Mouse (Mus musculus) hindbrain, embryonic 10.5 days (tissue): ENCODE results near the gene Cdh5. TPM values are rescaled to one million over a fixed set of nuclear protein-coding genes. Genes with fewer than 3 reads are reported as not detected.
A peak's percentile ranks its signal among the peaks of the same experiment; 100 is the strongest.

ENCODE experiments used
- DNase-seq: peaks from one replicate; pipeline ENCODE4 v3.0.0-alpha.2; 2017; ENCODE audit warnings: low spot score
- H3K27ac ChIP-seq: fragments of 300-500 bp; sonication (generic); 2 replicates; pipeline ENCODE4 v1.5.1; 2016; ENCODE audit warnings: mild to moderate bottlenecking, moderate library complexity
- H3K27me3 ChIP-seq: fragments of 300-500 bp; sonication (generic); 2 replicates; pipeline ENCODE4 v1.6.1; 2016; ENCODE audit warnings: mild to moderate bottlenecking; ENCODE audit not compliant: poor library complexity, insufficient read depth, severe bottlenecking
- H3K36me3 ChIP-seq: fragments of 300-500 bp; sonication (generic); 2 replicates; pipeline ENCODE4 v1.6.1; 2016; ENCODE audit warnings: mild to moderate bottlenecking, moderate library complexity
- H3K4me1 ChIP-seq: fragments of 300-500 bp; sonication (generic); replicated peaks from 2 replicates; pipeline ENCODE4 v1.6.1; 2016; ENCODE audit warnings: mild to moderate bottlenecking
- H3K4me3 ChIP-seq: fragments of 300-500 bp; sonication (generic); 2 replicates; pipeline ENCODE4 v1.5.1; 2016; ENCODE audit warnings: mild to moderate bottlenecking, moderate library complexity
- H3K9me3 ChIP-seq: fragments of 300-500 bp; sonication (generic); 2 replicates; pipeline ENCODE4 v1.6.1; 2016; ENCODE audit warnings: mild to moderate bottlenecking, moderate library complexity
- WGBS: fragments of 180-500 bp; shearing (Covaris S2); methylation state at CpG from one replicate; pipeline ENCODE4 v1.1.7; 2016; 5-methylcytosine and 5-hydroxymethylcytosine counted together
- polyA plus RNA-seq: library from polyadenylated mRNA; unstranded; fragments of >200 nt; fragmentation: Nextera tagmentation; extraction: Ambion mirVana; gene quantifications from 2 replicates; pipeline ENCODE4 v1.2.1, GENCODE M21; 2016

Cdh5 gene
- polyA plus RNA-seq, 1 experiment from 2014 or later: 13.2 TPM

DNA sequence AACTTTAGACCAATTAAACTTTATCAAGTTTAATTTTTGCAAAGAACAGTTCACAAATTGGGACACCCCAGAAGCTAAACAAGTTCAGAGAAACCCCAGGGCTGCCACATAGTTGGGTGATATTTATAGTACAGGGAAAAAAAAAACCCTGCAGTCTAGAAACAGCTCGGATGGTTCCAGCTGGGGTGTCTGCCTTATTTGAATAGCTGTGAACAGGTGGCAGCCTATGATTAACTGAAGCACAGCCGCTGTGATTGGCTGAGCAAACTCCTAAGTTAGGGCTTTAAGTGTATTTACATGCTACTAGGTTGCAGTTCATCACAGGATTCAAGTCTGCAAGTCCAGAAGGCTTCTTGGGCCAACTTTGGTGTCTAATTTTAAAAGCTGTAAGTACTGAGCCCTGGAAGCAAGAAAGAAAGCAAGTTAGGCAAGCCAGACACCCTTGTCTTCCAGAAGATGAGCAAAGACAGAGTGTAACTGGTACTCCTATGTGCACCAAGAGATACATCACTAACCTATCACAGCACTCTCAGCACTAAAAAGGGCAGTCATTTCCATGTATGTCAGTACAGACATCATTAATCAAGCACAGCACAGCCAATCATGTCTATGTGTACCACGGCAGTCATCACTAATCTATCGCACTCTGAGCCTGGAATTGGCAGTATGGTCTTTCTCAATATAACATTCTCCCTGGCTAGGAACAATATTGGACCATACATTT, 25.9 kb downstream of the Cdh5 start:
- no peaks in the 10 kb centered on the region for H3K27me3 ChIP-seq
- no peaks in the 10 kb centered on the region for H3K4me1 ChIP-seq
- no peak overlapping the region for H3K27ac ChIP-seq
- 81% methylated on average over 4 of the region's 4 CpGs for WGBS
- H3K4me3 ChIP-seq: no peak overlapping the region
- no peaks in the 10 kb centered on the region for H3K36me3 ChIP-seq
- DNase-seq: no peak
- H3K9me3 ChIP-seq: no peaks in the 10 kb centered on the region

DNA sequence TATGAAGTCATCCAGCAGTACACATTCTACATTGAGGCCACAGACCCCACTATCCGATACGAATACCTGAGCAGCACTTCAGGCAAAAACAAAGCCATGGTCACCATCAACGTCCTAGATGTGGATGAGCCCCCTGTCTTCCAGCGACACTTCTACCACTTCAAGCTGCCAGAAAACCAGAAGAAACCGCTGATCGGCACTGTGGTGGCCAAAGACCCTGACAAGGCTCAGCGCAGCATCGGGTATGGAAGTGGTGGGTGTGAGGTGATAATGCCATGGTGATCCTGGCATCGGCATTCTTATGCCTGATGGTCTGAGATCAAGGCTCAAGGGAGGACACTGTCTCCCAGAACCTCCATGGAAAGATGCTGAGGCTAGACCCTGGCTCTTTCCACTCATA, 29.5 kb downstream of the Cdh5 start:
- Histone ChIP-seq H3K27ac (no peak overlapping the region), H3K4me1 (no peaks in the 10 kb centered on the region), H3K27me3 (no peaks in the 10 kb centered on the region), H3K9me3 (no peaks in the 10 kb centered on the region), H3K36me3 (no peaks in the 10 kb centered on the region), H3K4me3 (no peak overlapping the region)
- WGBS: 93% methylated on average over 9 of the region's 9 CpGs
- DNase-seq: no peak

DNA sequence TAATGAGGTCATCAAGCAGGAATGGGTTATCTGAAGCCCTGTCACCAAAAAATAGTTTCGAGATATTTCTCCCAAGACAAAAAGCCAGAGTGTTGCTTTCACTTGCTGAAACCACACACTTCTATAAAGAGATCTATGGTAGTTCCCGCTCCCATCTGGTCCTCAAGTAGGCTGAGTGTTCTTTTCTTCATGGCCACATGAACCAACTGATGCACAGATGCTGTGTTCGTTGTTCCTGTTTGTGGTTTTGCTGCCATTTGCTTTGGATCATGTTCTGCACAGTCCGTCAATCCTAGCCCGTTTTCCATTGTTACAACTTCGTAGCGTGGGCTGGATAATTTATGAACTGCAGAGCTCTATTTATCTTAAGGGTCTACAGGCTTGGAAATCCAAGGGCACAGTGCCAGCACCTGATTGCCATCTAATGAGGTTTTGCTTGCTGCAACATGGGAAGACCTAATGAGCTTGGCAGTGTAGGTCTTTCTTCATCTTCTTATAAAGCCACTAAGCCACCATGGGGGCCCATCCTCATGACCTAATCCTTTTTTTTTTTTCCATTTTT, 30.1 kb downstream of the Cdh5 start:
- Histone ChIP-seq H3K4me3 (no peak overlapping the region), H3K4me1 (no peaks in the 10 kb centered on the region), H3K36me3 (no peaks in the 10 kb centered on the region), H3K27me3 (no peaks in the 10 kb centered on the region), H3K9me3 (no peaks in the 10 kb centered on the region), H3K27ac (no peak overlapping the region)
- DNase-seq: no peak
- 93% methylated on average over 7 of the region's 7 CpGs for WGBS

DNA sequence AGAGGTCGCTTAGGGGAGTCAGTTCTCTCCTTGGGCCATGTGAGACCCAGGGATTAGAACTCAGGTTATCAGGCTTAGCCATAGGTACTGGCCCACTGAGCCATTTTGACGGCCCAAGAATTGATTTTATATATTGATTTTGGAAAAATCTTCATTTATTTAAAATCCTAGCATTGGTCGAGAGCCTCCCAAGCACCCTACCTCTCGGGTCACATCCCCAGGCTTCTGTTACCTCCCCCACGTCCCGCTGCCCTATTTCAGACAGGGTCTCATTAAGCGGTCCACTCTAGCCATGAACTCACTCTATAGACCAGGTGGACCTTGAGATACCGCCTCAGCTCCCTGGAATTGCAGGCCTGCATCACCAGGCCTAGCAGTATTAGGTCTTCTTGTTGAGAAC, 33.1 kb downstream of the Cdh5 start:
- 94% methylated on average over 8 of the region's 8 CpGs for WGBS
- no peak for DNase-seq
- no peaks in the 10 kb centered on the region for H3K36me3 ChIP-seq
- no peaks in the 10 kb centered on the region for H3K27me3 ChIP-seq
- H3K4me3 ChIP-seq: no peak overlapping the region
- no peak overlapping the region for H3K27ac ChIP-seq
- no peaks in the 10 kb centered on the region for H3K9me3 ChIP-seq
- H3K4me1 ChIP-seq: no peaks in the 10 kb centered on the region

DNA sequence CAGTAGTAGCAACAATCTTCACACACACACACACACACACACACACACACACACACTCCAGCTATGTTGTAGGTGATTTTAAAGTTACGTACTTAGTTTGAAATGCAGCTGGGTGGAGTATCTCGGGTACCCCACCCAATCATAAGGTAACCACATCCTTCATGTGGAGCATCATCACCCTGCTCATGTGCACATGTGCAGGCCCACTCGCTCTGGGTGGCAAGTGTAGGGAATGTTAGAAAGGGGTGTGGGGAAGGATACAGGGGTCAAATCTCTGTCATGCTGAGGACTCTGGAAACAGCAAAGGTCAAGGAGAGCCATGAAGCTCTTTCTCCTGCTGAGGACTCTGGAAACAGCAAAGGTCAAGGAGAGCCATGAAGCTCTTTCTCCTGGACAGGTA, 34.9 kb downstream of the Cdh5 start:
- Histone ChIP-seq H3K27ac (no peak overlapping the region), H3K9me3 (no peaks in the 10 kb centered on the region), H3K4me3 (no peak overlapping the region), H3K27me3 (no peaks in the 10 kb centered on the region), H3K36me3 (no peaks in the 10 kb centered on the region), H3K4me1 (no peaks in the 10 kb centered on the region)
- no peak for DNase-seq
- 85% methylated on average over 3 of the region's 3 CpGs for WGBS

DNA sequence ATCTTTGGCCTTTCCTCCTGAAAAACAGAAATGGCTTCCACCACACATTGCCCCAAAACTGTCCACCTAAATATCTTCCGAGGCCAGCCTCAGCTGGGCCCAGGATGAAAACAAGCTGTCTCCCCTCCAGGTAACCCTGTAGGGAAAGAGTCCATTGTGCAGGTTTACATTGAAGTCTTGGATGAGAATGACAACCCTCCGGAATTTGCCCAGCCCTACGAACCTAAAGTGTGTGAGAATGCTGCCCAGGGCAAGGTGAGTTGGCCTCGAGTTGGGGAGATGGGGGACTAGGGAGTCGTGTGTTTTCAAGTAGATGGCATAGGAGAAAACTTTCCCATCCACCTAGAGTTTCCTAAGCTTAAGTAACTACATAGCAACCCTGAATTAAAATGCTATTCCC, 36.2 kb downstream of the Cdh5 start:
- H3K27me3 ChIP-seq: no peaks in the 10 kb centered on the region
- H3K4me3 ChIP-seq: no peak overlapping the region
- no peaks in the 10 kb centered on the region for H3K9me3 ChIP-seq
- no peak for DNase-seq
- no peaks in the 10 kb centered on the region for H3K4me1 ChIP-seq
- H3K36me3 ChIP-seq: no peaks in the 10 kb centered on the region
- no peak overlapping the region for H3K27ac ChIP-seq
- WGBS: 86% methylated on average over 5 of the region's 5 CpGs

DNA sequence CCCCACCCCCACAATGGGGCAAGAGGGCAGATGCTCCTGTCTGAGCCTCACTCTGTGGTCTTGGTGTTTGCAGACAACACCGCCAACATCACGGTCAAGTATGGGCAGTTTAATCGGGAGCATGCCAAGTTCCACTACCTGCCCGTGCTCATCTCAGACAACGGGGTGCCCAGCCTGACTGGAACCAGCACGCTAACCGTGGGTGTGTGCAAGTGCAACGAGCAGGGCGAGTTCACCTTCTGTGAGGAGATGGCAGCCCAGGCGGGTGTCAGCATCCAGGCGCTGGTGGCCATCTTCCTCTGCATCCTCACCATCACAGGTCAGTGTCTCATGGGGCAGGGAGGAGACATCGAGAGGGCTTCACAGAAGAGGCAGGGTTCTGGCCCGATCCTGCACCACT, 39.2 kb downstream of the Cdh5 start:
- Histone ChIP-seq H3K27ac (no peak overlapping the region), H3K9me3 (no peaks in the 10 kb centered on the region), H3K27me3 (no peaks in the 10 kb centered on the region), H3K36me3 (no peaks in the 10 kb centered on the region), H3K4me3 (no peak overlapping the region), H3K4me1 (peaks cover 4% of the 10 kb centered on the region; the same call in 1 of the 2 replicates)
- 91% methylated on average over 13 of the region's 13 CpGs for WGBS
- no peak for DNase-seq

DNA sequence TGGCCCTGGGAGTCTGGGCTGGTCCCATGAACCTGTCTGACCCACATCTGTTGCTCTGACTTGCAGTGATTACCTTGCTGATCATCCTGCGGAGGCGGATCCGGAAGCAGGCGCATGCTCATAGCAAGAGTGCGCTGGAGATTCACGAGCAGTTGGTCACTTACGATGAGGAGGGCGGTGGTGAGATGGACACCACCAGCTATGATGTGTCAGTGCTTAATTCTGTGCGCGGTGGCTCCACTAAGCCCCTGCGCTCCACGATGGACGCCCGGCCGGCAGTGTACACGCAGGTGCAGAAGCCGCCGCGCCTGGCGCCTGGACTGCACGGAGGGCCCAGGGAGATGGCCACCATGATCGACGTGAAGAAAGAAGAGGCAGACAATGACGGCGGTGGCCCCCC, 41.0 kb downstream of the Cdh5 start:
- no peaks in the 10 kb centered on the region for H3K27me3 ChIP-seq
- H3K4me3 ChIP-seq: no peak overlapping the region
- H3K9me3 ChIP-seq: no peaks in the 10 kb centered on the region
- peaks cover 4% of the 10 kb centered on the region; the same call in 1 of the 2 replicates for H3K4me1 ChIP-seq
- WGBS: 90% methylated on average over 25 of the region's 25 CpGs
- no peaks in the 10 kb centered on the region for H3K36me3 ChIP-seq
- no peak overlapping the region for H3K27ac ChIP-seq
- DNase-seq: no peak

DNA sequence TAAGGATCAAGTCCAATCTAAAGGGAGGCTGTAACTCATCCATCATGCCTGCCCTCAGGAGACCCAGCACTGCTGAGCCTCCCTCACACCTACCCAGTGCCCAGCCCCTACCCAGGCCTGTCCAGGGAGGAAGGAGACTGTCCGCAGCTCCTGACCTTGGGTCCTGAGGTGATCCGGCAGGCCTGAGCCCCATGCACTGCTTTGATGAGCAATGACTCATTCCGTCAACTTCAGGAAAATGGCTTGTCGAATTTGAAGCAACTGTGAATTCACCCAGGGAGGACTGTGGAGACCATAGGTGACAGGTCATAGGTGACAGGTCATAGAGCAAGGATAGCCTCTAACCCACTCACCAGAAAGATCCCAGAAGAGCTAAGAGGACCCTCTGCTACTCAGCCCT, 42.0 kb downstream of the Cdh5 start:
- Histone ChIP-seq H3K36me3 (no peaks in the 10 kb centered on the region), H3K27me3 (no peaks in the 10 kb centered on the region), H3K4me1 (peaks cover 4% of the 10 kb centered on the region; the same call in 1 of the 2 replicates), H3K9me3 (no peaks in the 10 kb centered on the region), H3K27ac (no peak overlapping the region), H3K4me3 (no peak overlapping the region)
- no peak for DNase-seq
- 68% methylated on average over 4 of the region's 4 CpGs for WGBS

DNA sequence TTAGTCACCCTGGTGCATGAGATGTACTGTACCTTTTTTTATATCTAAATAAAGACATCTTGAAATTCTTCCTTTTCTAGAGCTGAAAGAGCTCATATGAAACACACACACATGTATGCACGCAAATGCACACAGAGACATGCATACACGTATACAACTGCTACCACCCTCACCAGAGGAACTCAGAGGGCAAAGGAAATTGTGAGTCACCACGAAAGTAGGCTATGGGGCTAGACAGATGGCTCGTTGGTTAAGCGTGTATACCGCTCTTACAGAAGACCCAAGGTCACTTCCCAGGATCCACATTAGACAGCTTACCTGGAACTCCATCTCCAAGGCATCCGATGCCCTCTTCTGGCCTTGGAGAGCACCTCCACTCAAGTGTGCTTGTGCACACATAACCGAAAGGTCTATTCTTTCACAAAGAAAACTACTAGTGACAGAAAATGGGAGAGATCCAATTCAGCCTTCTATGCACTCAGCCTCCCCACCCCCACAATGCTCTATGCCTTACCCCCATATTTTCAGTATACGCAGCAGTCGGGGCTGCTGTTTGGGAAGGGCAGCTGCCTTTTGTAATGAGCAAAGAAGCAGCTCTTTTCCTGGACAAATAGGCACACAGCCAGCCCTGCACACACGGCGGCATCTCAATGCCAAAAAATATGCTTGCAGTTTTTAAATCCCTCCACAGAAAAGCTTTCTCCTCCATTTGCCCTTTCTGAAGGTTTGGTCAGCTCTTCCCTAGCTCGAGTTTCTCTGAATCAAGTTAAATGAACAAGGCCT, 43.2 kb downstream of the Cdh5 start:
- Histone ChIP-seq H3K27ac (no peak overlapping the region), H3K27me3 (no peaks in the 10 kb centered on the region), H3K4me1 (peaks cover 4% of the 10 kb centered on the region; the same call in 1 of the 2 replicates), H3K4me3 (no peak overlapping the region), H3K36me3 (no peaks in the 10 kb centered on the region), H3K9me3 (no peaks in the 10 kb centered on the region)
- no peak for DNase-seq
- 85% methylated on average over 13 of the region's 13 CpGs for WGBS

DNA sequence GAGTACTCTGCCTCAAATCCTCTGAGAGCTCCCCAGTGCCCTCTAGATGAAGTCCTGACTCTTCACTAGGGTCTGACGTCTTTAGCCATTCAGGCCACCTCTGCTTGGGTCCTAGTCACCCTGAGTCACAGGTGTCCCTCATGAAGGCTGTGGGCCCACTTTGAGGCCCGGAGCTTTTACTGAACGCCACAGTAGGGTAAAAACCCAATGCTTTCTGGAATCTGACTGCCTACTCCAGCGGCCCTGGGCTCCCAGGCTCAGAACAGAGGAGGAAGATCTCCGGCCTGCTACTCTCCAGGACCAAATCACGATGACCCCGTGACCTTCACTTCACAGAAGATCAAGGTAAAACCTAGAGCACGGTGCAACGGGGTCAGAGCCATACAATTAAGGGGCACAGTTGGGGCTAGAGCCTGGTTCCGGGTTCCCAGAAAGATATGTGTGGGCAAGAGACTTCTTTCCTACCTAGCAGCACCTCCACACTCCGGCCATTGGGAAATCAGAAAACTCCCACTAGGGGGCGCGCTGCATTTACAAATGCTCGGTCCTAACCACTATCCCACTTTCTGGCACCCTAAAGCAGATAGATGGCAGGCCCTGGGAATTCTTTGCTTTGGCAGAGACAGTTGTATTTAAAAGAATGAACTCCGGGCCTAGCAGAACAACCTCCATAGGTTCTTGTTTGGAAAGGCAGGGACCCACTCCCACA, 44.7 kb downstream of the Cdh5 start:
- H3K36me3 ChIP-seq: no peaks in the 10 kb centered on the region
- peaks cover 4% of the 10 kb centered on the region; the same call in 1 of the 2 replicates for H3K4me1 ChIP-seq
- peak; percentile 87 for DNase-seq
- no peaks in the 10 kb centered on the region for H3K27me3 ChIP-seq
- H3K27ac ChIP-seq: no peak overlapping the region
- H3K4me3 ChIP-seq: no peak overlapping the region
- H3K9me3 ChIP-seq: no peaks in the 10 kb centered on the region
- 32% methylated on average over 15 of the region's 15 CpGs for WGBS

DNA sequence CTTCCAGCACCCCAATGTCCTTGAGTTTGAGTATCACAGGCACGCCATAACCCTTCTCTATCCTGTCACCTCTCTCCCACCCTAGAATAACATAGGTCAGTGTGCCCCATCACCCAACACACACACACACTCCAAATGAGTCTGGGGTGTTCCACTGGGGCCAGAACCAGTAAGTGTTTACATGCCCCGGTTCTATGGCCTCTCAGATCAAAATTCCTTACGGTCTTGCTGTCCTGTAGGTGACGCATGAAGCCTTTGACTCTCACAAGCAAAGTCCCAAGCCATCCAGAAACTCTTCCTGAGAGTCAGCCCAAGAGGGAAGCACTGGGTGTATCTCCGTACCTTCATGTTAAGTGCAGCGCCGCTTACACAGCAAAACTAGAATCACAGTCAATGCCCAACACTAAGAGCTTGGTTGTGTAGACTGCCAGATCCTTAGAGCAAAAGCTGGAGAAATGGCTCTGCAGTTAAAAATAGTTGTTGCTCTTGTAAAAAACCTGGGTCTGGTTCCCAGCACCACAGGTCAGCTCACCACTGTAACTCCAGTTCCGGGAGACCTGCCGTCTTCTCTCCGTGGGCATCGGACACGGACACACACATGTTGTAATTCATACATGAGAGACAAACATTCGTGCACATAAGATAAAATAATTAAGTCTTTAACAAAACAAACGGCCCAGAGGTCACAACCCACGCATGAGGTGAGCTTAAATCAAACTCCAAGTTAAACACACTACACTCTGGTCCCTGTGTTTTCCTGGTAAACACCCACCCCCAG, 45.5 kb downstream of the Cdh5 start:
- 91% methylated on average over 15 of the region's 15 CpGs for WGBS
- no peak for DNase-seq
- Histone ChIP-seq H3K4me3 (no peak overlapping the region), H3K36me3 (no peaks in the 10 kb centered on the region), H3K4me1 (peaks cover 4% of the 10 kb centered on the region; the same call in 1 of the 2 replicates), H3K9me3 (no peaks in the 10 kb centered on the region), H3K27ac (no peak overlapping the region), H3K27me3 (no peaks in the 10 kb centered on the region)
